Mouse (Mus musculus) lung, postnatal 4 days (tissue): ENCODE measurements around the gene Myl12a.
A peak's percentile ranks its signal among the peaks of the same experiment; 100 is the strongest.

Source experiments
- DNase-seq, 2 experiments: peaks; one replicate each; pipeline ENCODE4 v3.0.0; 2021

The Myl12a gene

GRCm38 (mm10) chr17:70986831-70987660 is 15.6 kb downstream of the Myl12a start:
- DNase-seq, result no peak

DNA sequence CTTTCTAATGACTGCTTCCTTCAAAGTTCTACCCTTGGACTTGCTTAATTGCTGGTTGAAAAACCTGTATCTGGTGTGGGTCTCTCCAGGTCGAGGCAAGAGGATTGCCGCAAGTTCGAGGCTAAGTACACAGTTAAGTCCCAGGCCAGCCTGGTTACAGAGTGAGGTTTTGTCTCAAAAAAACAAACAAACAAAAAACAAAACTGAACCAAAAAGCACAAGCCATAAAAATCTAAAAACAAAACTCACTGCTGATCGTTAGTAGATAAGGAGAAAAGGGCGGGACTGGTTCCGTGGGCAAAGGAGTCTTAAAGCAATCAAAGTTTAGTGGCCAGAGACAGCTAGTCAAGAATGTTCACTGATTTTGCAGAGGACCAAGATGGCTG is 16.3 kb downstream of the Myl12a start:
- DNase-seq, result no peak

DNA sequence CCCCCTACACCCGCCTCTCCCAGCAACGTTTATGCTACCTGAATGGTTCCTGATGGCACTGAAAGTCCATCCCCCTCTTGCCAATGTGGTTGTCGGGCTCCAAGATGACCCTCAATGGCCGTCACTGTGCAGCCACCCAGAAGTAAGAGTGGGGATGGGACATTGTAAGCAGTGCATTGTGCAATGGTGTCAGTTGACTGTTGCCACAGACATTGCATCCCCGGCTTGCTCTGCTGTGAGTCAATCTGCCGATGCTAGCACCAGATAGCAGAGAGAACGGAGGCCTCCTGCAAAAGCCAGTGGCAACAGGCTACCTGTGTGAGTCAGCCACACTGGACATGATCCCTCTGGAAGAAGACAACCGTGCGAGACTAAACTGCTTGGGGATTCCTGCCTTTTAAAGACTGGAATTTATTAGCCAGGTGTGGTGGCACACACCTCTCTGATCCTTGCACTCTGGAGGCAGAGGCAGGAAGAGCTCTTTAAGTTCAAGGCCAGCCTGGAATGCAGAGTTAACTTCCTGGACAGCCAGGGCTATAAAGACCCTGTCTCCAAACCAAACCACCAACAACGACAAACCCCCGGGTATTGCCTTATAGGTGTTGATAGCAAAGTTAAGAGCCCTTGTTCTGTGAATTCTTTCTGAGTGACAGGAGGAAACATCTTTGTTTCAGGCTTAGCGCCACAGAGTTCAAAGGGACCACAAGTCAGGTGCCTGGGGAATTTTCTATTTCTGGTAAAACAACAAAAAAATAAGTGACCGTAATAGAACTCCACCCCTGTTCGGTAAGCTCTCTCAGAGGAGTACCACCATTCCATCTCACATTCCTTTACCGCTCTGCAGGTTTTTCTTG is 16.9 kb downstream of the Myl12a start:
- peak in 1 of 2 experiments; percentile 30 for DNase-seq

GRCm38 (mm10) chr17:70979345-70980223 is 23.1 kb downstream of the Myl12a start:
- DNase-seq, result peak; percentile 52 to 59

GRCm38 (mm10) chr17:70977799-70978198 is 24.9 kb downstream of the Myl12a start:
- no peak for DNase-seq

DNA sequence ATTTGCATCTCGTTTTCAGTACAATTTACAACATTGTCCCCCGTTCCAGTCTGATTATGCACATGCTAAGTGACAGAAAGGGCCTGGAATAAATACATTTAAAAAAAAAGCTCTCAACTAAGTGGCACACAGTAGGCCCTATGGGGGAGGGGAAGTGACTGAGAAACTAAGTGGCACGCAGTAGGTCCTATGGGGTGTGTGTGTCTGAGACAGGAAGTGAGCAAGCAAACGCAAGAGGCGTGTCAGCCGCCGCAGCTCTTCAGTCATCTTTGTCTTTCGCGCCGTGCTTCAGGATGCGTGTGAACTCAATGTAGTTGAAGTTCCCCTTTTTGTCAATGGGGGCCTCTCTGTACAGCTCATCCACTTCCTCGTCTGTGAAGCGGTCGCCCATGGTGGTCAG is 28.6 kb downstream of the Myl12a start:
- DNase-seq, result peak in 1 of 2 experiments; percentile 35

DNA sequence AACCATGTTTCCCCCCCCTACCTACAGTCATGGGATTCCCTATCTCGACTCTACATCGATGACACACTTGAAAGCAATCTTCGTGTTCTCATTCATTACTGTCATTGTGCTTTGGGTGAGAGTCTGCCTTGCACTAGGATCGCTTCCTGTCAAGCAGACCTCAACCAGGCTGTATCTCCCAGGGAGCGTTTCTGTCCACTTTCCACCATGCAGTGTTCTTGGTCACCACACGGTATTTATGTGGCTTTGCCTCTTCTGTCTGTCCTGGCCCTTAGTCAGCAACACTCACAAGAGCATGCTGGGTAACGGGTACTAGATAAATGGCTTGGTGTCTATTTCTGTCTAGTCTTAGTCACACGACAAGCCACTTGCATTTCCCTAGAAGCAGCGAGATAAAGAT is 29.3 kb downstream of the Myl12a start:
- DNase-seq, result no peak

- DNase-seq, result no peak
Observed at GRCm38 (mm10) chr17:70971206-70971605, 31.5 kb downstream of the Myl12a start.

- no peak for DNase-seq
Observed at GRCm38 (mm10) chr17:70968606-70969191, 34.0 kb downstream of the Myl12a start.

- DNase-seq, result no peak
Observed at GRCm38 (mm10) chr17:70967646-70968045, 35.0 kb downstream of the Myl12a start.

DNA sequence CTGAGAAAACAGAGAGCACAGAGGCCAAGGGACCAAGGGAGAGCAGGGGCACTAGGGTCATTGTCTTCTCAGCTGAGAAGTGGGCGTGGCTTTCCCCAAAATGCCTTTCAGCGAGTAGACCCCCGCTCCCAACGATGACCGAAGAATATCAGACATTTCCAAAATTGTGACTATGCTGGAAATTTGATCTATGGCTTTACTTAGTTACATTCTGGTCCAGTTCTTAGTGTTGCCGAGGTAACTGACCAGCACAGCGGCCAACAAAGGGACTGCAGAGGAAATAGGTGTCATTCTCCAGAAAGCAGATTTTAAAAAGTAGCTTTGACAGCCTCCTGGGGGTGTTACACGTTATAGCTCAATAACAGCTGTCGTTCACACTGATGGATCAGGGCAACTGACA is 35.5 kb downstream of the Myl12a start:
- DNase-seq, result no peak

GRCm38 (mm10) chr17:70966126-70966525 is 36.6 kb downstream of the Myl12a start:
- DNase-seq, result no peak

GRCm38 (mm10) chr17:70965281-70965680 is 37.4 kb downstream of the Myl12a start:
- no peak for DNase-seq

DNA sequence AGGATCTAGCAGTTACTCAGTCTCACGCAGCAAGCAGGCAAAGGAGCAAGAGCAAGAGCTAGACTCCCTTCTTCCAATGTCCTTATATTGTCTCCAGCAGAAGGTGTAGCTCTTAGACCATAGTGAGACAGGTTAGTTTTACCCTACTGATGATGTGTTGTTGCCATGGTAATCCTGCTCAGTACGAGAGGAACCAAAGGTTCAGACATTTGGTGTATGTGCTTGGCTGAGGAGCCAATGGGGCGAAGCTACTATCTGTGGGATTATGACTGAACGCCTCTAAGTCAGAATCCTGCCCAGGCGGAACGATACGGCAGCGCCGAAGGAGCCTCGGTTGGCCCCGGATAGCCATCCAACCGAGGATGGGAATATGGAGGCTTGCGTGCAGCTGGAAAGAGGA is 39.1 kb downstream of the Myl12a start:
- DNase-seq, result peak; percentile 78 to 93

- no peak for DNase-seq
Observed at GRCm38 (mm10) chr17:70951266-70951665, 51.4 kb downstream of the Myl12a start.

- DNase-seq, result no peak
Observed at GRCm38 (mm10) chr17:70949171-70949570, 53.5 kb downstream of the Myl12a start.

- DNase-seq, result no peak
Observed at GRCm38 (mm10) chr17:70948721-70949120, 54.0 kb downstream of the Myl12a start.

GRCm38 (mm10) chr17:70943779-70944178 is 58.9 kb downstream of the Myl12a start:
- no peak for DNase-seq
